Mouse (Mus musculus) CH12.LX (cell line): ENCODE data around the gene Trmt61a. TPM values are rescaled to one million over a fixed set of nuclear protein-coding genes. Genes with fewer than 3 reads are reported as not detected.

Source experiments
- DNase-seq: peaks from one replicate; pipeline ENCODE4 v3.0.0-alpha.2; 2013; ENCODE audit errors: extremely low read depth
- H3K27ac ChIP-seq: 2 replicates; pipeline ENCODE4 v1.5.1; 2012; ENCODE audit warnings: low read depth, mild to moderate bottlenecking, control low read depth, moderate library complexity; ENCODE audit not compliant: insufficient read depth
- H3K27me3 ChIP-seq: replicated peaks from 2 replicates; pipeline ENCODE3; 2012; ENCODE audit warnings: inconsistent platforms
- H3K36me3 ChIP-seq, 2 experiments: replicated peaks in 1 of 2; 2 replicates each; pipeline versions ENCODE3 to v1.6.1; 2012; ENCODE audit warnings: inconsistent platforms in 1 of 2, low read length in 1 of 2, mild to moderate bottlenecking in 1 of 2, mixed read lengths in 1 of 2, moderate library complexity in 1 of 2; ENCODE audit not compliant: control insufficient read depth in 1 of 2, insufficient read depth in 1 of 2
- H3K4me1 ChIP-seq, 2 experiments: 2 replicates each; pipeline ENCODE4 v1.6.1; 2012; ENCODE audit warnings: inconsistent platforms in 1 of 2, moderate library complexity in 1 of 2; ENCODE audit not compliant: insufficient read depth in 2 of 2, control insufficient read depth in 1 of 2
- H3K4me2 ChIP-seq: 2 replicates; pipeline ENCODE4 v1.6.1; 2012; ENCODE audit warnings: low read depth, mild to moderate bottlenecking, control low read depth; ENCODE audit not compliant: poor library complexity, insufficient read depth, severe bottlenecking
- H3K4me3 ChIP-seq, 3 experiments: fragments of 150-350 bp in 1 of 3; sonication (generic) in 1 of 3; replicated peaks in 1 of 3; 2 replicates each; pipeline versions ENCODE3 to v1.5.1; 2011 to 2012; ENCODE audit warnings: low read depth in 2 of 3, low read length in 2 of 3, mild to moderate bottlenecking in 2 of 3, moderate library complexity in 2 of 3, control low read depth in 1 of 3, improper control_type of control experiment in 1 of 3, inconsistent platforms in 1 of 3, mixed read lengths in 1 of 3; ENCODE audit not compliant: poor library complexity in 1 of 3
- H3K79me2 ChIP-seq: replicated peaks from 2 replicates; pipeline ENCODE4 v1.6.1; 2012; ENCODE audit warnings: mild to moderate bottlenecking, moderate library complexity; ENCODE audit not compliant: control insufficient read depth, poor library complexity, insufficient read depth, severe bottlenecking; ENCODE audit errors: extremely low read depth
- H3K9ac ChIP-seq: 2 replicates; pipeline ENCODE4 v1.6.1; 2012; ENCODE audit warnings: low read depth, mild to moderate bottlenecking, control low read depth, moderate library complexity; ENCODE audit not compliant: insufficient read depth
- H3K9me3 ChIP-seq: replicated peaks from 2 replicates; pipeline ENCODE3; 2012; ENCODE audit warnings: low read length, inconsistent platforms, mixed read lengths
- CHD1 ChIP-seq: IDR thresholded peaks from 2 replicates; pipeline ENCODE4 v1.6.1; 2012; ENCODE audit warnings: low read depth, low read length, improper control_type of control experiment, inconsistent platforms
- CHD2 ChIP-seq: IDR thresholded peaks from 2 replicates; pipeline ENCODE4 v1.6.1; 2011; ENCODE audit warnings: low read length, improper control_type of control experiment
- CTCF ChIP-seq, 2 experiments: IDR thresholded peaks in 1 of 2; conservative IDR thresholded peaks in 1 of 2; 2 replicates each; pipeline ENCODE4 v1.5.1; 2011 to 2012; ENCODE audit warnings: low read depth in 2 of 2, low read length in 2 of 2, improper control_type of control experiment in 1 of 2, inconsistent platforms in 1 of 2, mild to moderate bottlenecking in 1 of 2, moderate library complexity in 1 of 2
- ELF1 ChIP-seq: IDR thresholded peaks from 2 replicates; pipeline ENCODE4 v1.6.1; 2014; ENCODE audit warnings: low read depth, mild to moderate bottlenecking, inconsistent platforms, low read length, improper control_type of control experiment
- GABPA ChIP-seq: IDR thresholded peaks from 2 replicates; pipeline ENCODE4 v1.6.1; 2012; ENCODE audit warnings: low read depth, low read length, improper control_type of control experiment, inconsistent platforms; ENCODE audit not compliant: insufficient replicate concordance
- HCFC1 ChIP-seq: IDR thresholded peaks from 2 replicates; pipeline ENCODE4 v1.6.1; 2012; ENCODE audit warnings: low read depth, mild to moderate bottlenecking, inconsistent platforms, low read length, improper control_type of control experiment
- IRF4 ChIP-seq: IDR thresholded peaks from 2 replicates; pipeline ENCODE4 v1.6.1; 2014; ENCODE audit warnings: low read depth, mild to moderate bottlenecking, inconsistent platforms, low read length, improper control_type of control experiment
- JUN ChIP-seq: IDR thresholded peaks from 2 replicates; pipeline ENCODE4 v1.6.1; 2011; ENCODE audit warnings: low read depth, mild to moderate bottlenecking, low read length, improper control_type of control experiment, moderate library complexity; ENCODE audit not compliant: insufficient read depth
- MEF2A ChIP-seq: IDR thresholded peaks from 2 replicates; pipeline ENCODE4 v1.6.1; 2014; ENCODE audit warnings: low read depth, mild to moderate bottlenecking, inconsistent platforms, low read length, improper control_type of control experiment, borderline replicate concordance
- MXI1 ChIP-seq: IDR thresholded peaks from 2 replicates; pipeline ENCODE4 v1.6.1; 2011; ENCODE audit warnings: mild to moderate bottlenecking, low read depth, low read length, improper control_type of control experiment
- MYC ChIP-seq: IDR thresholded peaks from 2 replicates; pipeline ENCODE4 v1.6.1; 2011; ENCODE audit warnings: low read depth, mild to moderate bottlenecking, improper control_type of control experiment, low read length
- NELFE ChIP-seq: IDR thresholded peaks from 2 replicates; pipeline ENCODE4 v1.6.1; 2011; ENCODE audit warnings: low read depth, low read length, improper control_type of control experiment
- PAX5 ChIP-seq: IDR thresholded peaks from 2 replicates; pipeline ENCODE4 v1.6.1; 2012; ENCODE audit warnings: low read length, inconsistent platforms, mixed read lengths
- POLR2AphosphoS2 ChIP-seq: IDR thresholded peaks from 2 replicates; pipeline ENCODE4 v1.6.1; 2011; ENCODE audit warnings: low read depth, low read length, improper control_type of control experiment
- RAD21 ChIP-seq: IDR thresholded peaks from 2 replicates; pipeline ENCODE4 v1.6.1; 2011; ENCODE audit warnings: low read depth, mild to moderate bottlenecking, low read length, improper control_type of control experiment, moderate library complexity
- RCOR1 ChIP-seq: conservative IDR thresholded peaks from 2 replicates; pipeline ENCODE4 v1.6.1; 2012; ENCODE audit warnings: low read depth, mild to moderate bottlenecking, inconsistent platforms, low read length, improper control_type of control experiment
- SMC3 ChIP-seq: IDR thresholded peaks from 2 replicates; pipeline ENCODE4 v1.6.1; 2011; ENCODE audit warnings: low read depth, low read length, improper control_type of control experiment
- TBP ChIP-seq: conservative IDR thresholded peaks from 2 replicates; pipeline ENCODE4 v1.6.1; 2011; ENCODE audit warnings: low read depth, low read length, improper control_type of control experiment
- USF1 ChIP-seq: IDR thresholded peaks from 2 replicates; pipeline ENCODE4 v1.6.1; 2014; ENCODE audit warnings: low read depth, mild to moderate bottlenecking, inconsistent platforms, low read length, improper control_type of control experiment
- ZC3H11A ChIP-seq: IDR thresholded peaks from 2 replicates; pipeline ENCODE4 v1.6.1; 2012; ENCODE audit warnings: low read depth, mild to moderate bottlenecking, inconsistent platforms, low read length, improper control_type of control experiment
- ZKSCAN1 ChIP-seq: IDR thresholded peaks from 2 replicates; pipeline ENCODE4 v1.6.1; 2012; ENCODE audit warnings: low read depth, inconsistent platforms, low read length, improper control_type of control experiment, borderline replicate concordance
- ZMIZ1 ChIP-seq: IDR thresholded peaks from 2 replicates; pipeline ENCODE4 v1.6.1; 2012; ENCODE audit warnings: low read depth, mild to moderate bottlenecking, inconsistent platforms, low read length, improper control_type of control experiment
- dilution Hi-C: fragments of 300-500 bp; cut with MboI; formaldehyde crosslinking; loops from 2 replicates; pipeline ENCODE4 v1.14.3; 2020; ENCODE audit warnings: low sequenced_read_pairs; ENCODE audit not compliant: extremely low pct_unique_long_range_greater_than_20kb, extremely low pct_ligation_motif_present
- in situ Hi-C: fragments of 300-500 bp; cut with MboI; formaldehyde crosslinking; loops from 3 replicates; pipeline ENCODE4 v1.14.3; 2019; ENCODE audit warnings: low sequenced_read_pairs, low pct_ligation_motif_present, low pct_unique_long_range_greater_than_20kb, mixed read lengths
- polyA plus RNA-seq: library from polyadenylated mRNA; unstranded; fragments of >175 nt; gene quantifications from 2 replicates; pipeline ENCODE4 v1.2.1, GENCODE M21; 2012; ENCODE audit warnings: low read depth; ENCODE audit not compliant: insufficient read length
- total RNA-seq, 2 experiments: library from RNA; depleted of rRNA; stranded (reverse); fragments of 300-350 nt in 1 of 2; fragments of >200 nt in 1 of 2; gene quantifications; 2 replicates each; pipeline ENCODE4 v1.2.3; 2012 to 2014

Trmt61a gene
- total and polyA plus RNA-seq, 3 experiments: 21.8 to 37.4 (median 34.1) TPM

DNA sequence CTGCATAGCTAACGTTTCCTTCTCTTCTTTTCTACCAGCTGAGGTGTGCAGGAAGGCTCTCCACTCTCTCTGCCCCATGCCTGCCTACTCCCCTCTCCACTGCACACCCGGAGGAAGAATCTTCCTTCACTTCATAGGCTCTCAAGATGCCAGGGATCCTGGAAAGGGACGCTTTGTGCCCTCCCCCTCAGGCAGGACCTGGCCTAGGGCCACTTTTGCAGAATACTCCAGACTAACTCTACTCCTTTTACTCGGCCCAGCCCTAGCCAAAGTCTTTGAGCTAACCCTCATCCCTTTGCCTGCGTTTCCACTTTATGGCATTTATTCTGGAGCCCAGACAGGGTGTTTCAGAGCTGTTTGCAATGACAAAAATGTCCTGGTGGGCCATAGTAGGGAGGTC is 484 bp upstream of the Trmt61a start:
- TF ChIP-seq ZKSCAN1 (no peak), RCOR1 (no peak), ELF1 (no peak), IRF4 (no peak), CHD1 (no peak), CHD2 (no peak), ZMIZ1 (no peak)
- dilution Hi-C loops: no loop called here

DNA sequence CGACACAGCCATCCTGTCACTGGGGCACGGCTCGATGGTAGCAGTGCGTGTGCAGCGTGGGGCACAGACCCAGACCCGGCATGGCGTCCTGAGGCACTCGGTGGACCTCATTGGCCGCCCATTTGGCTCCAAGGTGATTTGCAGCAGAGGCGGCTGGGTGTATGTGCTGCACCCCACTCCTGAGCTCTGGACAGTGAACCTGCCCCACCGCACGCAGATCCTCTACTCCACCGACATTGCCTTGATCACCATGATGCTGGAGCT is 697 bp downstream of the Trmt61a start:
- peaks cover 33 to 48% of the 10 kb centered on the region in 2 experiments for H3K36me3 ChIP-seq
- H3K9ac ChIP-seq: peak overlapping the region; percentile 44
- dilution Hi-C loops (no loop called here), in situ Hi-C loops (loop anchor here (5.0 kb wide), 1 partner anchor 34 kb away; the partner anchor contains the start of genes Apopt1 and Bag5)
- H3K4me2 ChIP-seq: peak overlapping the region; percentile 65
- DNase-seq: no peak
- no peaks in the 10 kb centered on the region for H3K27me3 ChIP-seq
- peak overlapping the region; percentile 87 to 100 (median 97) for H3K4me3 ChIP-seq
- peaks cover 21% of the 10 kb centered on the region for H3K79me2 ChIP-seq
- H3K27ac ChIP-seq: peak overlapping the region; percentile 22; the same call in 1 of the 2 replicates
- TF ChIP-seq NELFE: no peak
- TF ChIP-seq JUN: no peak
- TF ChIP-seq USF1: no peak
- no peak for TF ChIP-seq POLR2AphosphoS2
- TF ChIP-seq GABPA: no peak
- no peak for TF ChIP-seq MYC
- no peak for TF ChIP-seq PAX5
- no peak for TF ChIP-seq ZMIZ1
- no peak for TF ChIP-seq MEF2A
- no peak for TF ChIP-seq RAD21
- TF ChIP-seq CTCF (conservative IDR thresholded peaks at IDR 0.05 in 1 of 2, IDR thresholded peaks at IDR 0.05 in 1 of 2; ENCODE audit: low read depth in 2 of 2, low read length in 2 of 2): no peak
- TF ChIP-seq ELF1: no peak
- TF ChIP-seq SMC3: no peak
- TF ChIP-seq HCFC1: no peak
- no peak for TF ChIP-seq CHD2
- no peak for TF ChIP-seq TBP
- no peak for TF ChIP-seq MXI1
- no peak for TF ChIP-seq ZC3H11A
- no peaks in the 10 kb centered on the region for H3K9me3 ChIP-seq
- H3K4me1 ChIP-seq: peaks cover 23 to 66% of the 10 kb centered on the region in 2 experiments

More for the DNA sequence above, 484 bp upstream of the Trmt61a start:
- peak overlapping the region; percentile 36; the same call in 1 of the 2 replicates for H3K27ac ChIP-seq
- no peaks in the 10 kb centered on the region for H3K27me3 ChIP-seq
- H3K4me1 ChIP-seq: peaks cover 23 to 66% of the 10 kb centered on the region in 2 experiments
- H3K4me3 ChIP-seq: peak overlapping the region; percentile 87 to 100 (median 97)
- H3K79me2 ChIP-seq: peaks cover 21% of the 10 kb centered on the region
- peak overlapping the region; percentile 82 for H3K9ac ChIP-seq
- H3K9me3 ChIP-seq: no peaks in the 10 kb centered on the region
- in situ Hi-C loops: loop anchor here (5.0 kb wide), 1 partner anchor 35 kb away; the partner anchor contains the start of genes Apopt1 and Bag5
- no peak for DNase-seq
- H3K36me3 ChIP-seq: peaks cover 22 to 36% of the 10 kb centered on the region in 2 experiments
- peak overlapping the region; percentile 95 for H3K4me2 ChIP-seq
